Mouse (Mus musculus): Measurements from ENCODE around the gene Zc3h4.
"Not testable (repeated sequence)": the region's sequence is repeated elsewhere in the genome, so short reads cannot be mapped to it uniquely, and the experiment has no call there.

The Zc3h4 gene

DNA sequence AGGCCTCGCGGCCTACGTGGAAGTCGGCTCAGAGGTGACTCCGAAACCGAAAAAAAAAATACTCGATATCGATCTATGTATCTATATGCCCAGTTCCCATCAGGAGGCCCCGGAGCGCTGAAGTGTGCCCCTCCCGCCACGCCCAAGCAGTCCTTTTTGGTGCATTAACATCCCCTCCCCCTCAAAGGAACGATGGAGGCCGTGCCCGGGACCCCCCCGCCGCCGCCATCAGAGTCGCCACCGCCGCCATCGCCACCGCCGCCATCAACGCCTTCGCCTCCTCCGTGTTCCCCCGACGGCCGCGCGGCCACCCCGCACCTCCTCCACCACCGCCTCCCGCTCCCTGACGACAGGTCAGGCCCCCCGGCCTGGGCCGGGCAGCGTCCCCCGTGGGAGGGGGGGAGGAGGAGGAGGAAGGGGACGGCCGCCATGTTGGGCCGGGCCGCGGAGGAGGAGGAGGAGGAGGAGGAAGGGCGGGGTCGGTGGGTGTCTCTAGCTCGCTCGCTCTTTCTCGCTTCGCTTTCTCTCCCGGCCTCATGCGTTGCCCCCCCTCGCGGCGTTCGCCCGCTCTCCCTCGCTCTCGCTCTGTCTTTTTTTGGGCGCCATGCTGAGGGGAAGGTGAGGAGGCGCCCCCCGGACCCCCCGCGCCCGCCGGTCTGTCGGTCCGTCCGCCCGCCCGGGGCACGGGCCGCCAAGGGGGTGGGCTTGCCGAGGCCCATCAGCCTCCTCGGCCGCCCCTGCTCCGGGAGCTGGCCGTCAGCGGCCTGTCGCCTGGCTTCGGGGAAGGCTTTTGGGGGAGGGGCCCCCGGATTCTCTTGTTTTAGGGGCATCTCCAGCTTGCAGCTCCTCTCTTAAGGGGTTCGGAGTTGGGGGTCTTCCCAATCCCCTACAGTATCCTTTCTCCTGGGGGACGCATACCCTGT is at the start of gene Zc3h4:
TSS of gene Zc3h4 (plus strand) at position 222 of the 923 bp plus-strand sequence.
- DNase-seq = peak; percentile 90 to 91

DNA sequence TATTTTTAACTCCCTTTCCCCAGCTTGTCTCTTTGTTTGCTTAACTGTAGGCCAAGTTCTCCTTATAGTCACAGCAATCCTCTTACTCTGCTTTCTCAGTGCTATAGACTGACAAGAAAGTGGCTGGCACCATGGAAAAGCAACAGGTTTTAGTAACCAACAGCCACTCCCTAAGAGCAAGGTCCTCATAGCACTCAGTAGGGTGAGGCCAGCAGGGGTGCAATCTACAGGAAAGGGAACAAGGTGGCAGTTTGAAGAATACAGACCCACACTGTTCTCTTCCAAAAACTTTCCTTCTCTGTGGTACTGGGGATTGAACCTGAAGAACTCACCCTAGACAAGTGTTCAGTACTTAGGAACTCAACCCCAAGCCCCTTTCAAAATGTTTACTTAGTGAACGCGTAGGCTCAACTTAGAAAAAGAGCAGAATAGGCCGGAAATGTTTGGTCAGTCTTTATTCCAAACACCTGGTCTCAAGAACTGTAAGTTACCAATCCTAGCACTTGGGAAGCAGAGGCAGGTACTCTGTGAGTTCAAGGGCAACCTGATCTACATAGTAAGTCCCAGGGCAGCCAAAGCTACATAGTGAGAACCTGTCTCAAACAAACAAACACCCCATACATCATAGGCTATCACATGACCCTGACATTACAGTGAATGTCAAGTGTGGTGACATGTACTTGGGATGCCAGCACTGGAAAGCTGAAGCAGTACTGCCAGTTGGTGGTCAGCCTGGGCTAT is 44.7 kb upstream of the Zc3h4 start:
- no peak for DNase-seq

DNA sequence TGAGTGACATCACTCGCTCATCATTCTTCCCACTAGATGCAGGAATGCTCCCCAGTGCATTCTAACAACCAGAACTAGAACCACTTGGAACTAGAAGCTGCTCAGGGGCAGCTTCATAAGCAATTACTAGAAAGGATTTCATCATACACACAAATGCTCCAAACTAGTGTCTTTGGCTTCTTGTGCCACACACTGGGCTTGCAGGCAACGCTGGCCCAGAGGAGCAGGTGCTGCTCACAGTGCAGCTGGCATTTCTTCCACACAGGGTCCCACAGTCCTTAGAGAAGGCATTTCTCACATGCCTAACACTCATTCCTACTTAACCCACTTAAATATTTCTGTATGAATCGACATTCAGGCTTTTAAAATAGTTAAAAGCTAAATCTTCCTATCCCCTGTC is 43.1 kb upstream of the Zc3h4 start:
- DNase-seq = no peak

DNA sequence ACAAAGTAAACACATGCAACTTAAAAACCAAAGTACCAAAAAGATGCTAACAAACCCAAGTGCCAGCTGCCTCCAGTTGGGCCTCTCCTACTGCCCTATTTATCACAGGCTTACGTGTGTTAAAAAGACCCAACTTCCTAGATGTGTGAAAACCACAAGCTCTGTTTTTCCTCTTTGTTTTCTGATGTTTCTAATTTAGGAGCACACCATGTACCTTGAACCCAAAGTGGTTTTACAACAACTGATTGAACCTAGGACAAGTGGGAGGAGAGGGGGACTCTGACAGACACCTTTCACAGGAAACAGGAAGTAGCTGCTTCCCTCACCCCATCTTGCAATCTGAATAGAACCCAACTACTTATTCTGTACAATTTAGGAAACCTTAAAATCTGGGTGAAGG is 36.4 kb upstream of the Zc3h4 start:
- DNase-seq = no peak

DNA sequence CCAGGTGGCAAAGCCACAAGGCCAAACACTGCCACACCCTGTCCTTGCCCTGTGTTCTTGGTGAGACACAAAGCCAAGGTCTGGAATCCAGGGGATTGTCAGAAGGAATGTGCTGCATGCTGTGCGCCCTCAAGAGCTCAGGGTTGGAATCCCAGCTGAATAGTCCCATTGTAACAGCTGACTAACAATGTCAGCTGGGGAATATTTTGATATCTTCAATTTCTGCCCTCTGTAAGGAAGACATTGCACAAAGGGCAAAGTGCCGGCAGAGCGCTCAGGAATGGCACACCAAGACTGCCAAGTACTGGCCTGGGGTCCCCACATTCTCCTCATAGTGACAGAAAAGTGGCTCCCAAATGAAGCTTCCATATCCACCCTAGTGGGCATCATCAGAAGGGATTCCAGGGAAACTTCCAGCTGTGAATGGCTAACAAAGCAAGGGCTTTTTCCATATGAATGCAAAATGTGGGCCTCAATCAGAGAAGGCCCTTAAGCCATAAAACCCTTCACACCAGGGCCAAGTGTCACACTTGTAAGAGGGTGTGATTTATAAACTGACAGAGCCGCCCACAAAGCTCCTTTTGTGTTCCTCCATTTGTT is 35.7 kb upstream of the Zc3h4 start:
- DNase-seq = no peak

DNA sequence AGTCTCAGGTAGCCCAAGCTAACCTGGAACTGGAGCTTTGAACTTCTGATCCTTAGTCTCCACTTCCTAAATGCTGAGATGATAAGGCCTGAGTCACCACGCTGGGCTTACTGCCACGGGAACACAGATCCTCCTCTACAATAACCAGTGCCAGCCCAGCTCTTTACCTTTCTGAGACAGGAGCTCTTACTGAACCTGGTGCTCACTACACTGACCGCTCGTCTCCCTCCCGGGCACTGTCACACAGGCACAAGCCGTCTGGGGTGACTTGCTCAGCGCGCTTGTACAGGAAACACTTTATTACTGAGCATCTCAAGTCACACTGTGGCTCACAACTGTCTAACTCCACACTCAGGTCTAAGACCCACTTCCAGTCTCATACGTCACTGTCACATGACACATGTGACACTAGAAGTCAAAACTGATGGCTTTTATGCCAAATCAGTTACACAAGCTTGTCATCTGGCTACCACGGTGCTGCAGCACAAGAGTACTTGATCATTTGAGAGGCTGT is 34.5 kb upstream of the Zc3h4 start:
- no peak for DNase-seq

DNA sequence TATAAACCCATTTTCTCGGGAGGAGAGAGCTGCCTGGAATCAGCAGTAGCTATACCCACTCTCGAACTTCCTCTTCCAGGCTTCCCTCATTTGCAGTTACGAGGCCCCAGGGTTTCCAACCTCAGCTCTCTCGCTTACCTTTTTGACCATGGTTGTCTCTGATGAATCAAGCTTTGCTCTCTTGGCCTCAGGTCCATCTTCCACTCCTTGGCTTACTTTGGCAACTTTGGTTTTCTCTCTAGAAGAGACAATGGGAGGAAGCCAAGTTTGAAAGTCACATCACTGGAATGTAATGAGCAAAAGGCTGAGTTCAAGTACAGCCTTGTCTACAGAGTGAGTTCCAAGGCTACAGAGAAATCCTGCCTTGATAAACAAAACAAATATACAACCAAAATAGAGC is 34.0 kb upstream of the Zc3h4 start:
- DNase-seq = no peak

DNA sequence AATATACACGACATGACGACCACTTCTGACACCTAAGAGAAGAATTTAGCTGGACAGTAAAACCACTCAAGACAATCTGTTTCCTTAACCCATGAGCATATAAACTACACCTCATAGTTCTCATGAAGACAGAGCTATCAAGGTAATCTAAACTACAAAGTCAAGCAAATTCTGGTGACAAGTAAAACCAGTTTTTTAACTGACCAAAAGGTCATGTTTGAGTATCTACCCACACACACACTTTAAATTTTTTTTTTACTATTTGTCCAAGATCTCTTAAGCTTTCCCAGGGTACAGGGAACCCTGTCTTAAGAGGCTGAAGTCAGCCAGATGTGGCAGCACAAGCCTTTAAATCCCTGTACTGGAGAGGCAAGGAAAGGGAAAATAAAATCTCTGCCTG is 31.9 kb upstream of the Zc3h4 start:
- DNase-seq = no peak

DNA sequence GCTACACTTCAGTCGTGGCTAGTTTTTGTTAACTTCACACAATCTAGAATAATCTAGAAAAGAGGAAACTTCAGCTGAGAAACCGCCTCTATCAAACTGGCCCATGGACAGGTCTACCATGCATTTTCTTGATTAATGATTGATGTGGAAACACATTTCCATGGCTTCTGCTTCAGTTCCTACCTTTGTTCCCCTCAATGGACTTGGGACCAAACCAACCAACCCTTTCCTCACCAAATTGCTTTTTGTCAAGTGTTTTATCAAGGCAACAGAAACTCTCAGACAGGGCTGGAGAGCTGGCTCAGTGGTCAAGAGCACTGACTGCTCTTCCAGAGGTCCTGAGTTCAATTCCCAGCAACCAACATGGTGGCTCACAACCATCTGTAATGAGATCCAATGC is 30.1 kb upstream of the Zc3h4 start:
- no peak for DNase-seq

DNA sequence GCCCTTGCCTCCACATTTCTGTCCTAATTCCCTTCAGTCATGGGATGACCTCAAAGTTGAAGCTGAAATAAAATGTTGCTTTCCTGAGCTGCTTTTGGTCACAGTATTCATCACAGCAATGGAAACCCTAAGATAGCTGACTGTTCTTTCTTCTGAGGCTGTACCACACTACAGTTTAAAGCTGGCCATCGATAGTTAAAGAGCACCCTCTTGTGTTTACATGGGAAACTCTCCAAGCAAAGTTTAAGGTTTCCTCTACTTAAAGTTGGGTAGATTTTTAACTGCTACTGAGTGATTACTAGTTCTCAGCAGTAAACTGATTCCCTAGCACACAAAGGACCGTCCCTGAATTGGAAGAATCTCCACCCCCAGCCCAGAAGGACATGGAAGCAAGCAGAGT is 27.0 kb upstream of the Zc3h4 start:
- DNase-seq = no peak

DNA sequence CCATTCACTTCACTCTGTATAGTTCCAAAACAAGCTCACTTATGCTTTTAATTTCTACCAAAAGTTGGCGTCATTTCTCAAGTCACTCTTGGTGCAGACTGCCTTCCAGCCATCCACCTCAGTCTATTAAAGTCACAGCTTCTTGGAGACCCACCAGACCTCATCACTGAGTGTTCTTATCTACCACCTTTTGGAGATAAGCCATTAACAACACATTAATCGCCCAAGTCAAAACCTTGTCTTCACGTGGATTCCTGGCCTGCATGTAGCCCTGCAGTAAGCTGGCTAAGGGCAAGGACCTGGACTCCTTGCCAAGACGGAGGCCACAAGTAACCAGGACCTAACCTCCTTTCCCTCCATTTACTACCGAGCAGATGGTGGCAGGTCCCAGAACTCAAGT is 25.7 kb upstream of the Zc3h4 start:
- no peak for DNase-seq

DNA sequence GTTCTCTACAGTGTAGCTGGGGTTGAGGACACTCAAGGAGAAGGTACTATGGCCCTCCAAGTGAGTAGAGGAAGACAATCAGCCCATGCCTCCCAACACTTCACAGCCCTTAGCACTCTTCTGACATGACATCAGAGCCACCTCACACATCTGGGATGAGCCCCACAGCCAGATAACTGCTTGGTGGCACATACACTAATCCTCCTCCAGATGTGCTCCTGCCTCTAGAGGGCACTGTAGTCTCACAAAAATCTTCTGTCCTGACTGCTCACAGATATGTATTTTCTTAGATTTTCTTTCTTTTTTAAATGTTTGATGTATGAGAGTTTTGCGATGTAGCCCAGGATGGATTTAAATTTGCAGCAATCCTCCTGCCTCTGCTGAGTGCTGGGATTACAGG is 24.2 kb upstream of the Zc3h4 start:
- DNase-seq = peak in 1 of 2 experiments; percentile 56

DNA sequence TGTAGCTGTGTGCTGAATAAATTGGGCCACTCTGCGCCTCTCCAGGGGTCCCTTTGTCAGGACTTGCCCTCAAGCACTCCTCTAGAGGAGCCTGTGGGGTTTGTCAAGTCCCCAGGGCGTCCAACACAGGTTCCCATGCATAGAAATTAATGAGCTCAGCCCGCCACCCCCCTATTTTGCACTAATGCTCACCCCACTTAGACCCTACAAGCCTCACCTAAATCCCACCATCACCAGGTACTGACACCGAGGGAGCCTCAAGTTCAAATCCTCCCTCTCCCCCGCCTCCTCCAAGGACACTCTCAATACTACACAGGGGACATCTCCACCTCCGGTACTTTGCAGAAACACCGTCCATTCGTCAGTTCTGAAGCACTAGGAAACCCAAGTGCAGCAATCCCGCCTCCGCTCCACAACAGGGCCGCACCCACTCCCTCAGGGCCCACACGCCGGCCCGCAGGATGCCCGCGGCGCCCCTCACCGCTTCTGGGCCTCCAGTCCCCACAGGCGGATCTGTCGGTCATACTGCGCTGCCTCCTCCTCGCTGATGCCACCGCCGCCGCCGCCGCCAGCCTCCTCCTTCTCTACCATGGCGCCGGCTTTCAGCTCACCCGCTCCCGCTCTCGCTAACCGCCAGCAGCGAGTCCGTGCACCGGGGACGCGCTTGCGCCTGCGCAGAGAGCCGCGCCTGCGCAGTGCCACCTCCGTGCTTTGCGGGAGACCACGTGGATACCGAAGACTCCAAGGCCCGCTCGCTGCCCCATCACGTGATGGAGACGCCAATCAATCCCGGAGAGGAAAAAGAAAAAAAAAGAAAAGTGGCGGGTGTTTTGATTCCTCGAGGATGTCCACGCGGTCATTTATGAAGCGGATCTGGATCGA is 13.3 kb upstream of the Zc3h4 start, which contains the start of gene Sae1:
TSS of gene Sae1 (minus strand) at position 647 of the 882 bp plus-strand sequence.
- peak; percentile 88 to 94 for DNase-seq

DNA sequence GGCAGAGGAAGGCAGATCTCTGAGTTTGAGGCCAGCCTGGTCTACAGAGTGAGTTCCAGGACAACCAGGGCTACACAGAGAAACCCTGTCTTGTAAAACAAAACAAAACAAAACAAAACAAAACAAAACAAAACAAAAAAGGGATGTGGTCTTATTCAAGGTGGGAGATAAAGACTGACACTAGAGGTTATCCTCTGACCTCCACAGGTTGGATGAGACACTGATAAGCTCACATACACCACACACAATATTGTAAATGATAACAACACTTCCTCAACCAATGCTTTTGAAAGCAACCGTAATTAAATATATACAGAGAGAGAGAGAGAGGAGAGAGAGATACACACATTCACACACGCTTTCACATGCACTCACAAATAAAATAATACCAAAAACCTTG is 10.8 kb upstream of the Zc3h4 start:
- not testable (repeated sequence) for DNase-seq

DNA sequence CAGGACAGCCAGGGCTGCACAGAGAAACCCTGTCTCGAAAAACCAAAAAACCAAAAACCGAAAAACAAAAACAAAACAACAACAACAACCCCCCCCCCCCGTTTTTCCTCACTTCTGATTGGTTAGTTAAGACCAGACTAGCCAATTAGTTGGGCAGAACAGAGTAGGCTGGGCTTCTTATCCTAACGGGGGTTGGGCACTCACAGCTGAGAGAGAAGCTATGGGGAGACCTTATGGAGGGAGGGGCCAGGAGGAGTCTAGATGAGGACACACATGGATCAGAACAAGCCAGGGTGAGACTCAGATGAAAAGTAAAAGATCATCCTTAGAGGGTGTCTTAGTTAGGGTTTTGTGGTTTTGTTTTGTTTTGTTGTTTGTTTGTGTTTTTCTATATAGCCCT is 7.8 kb upstream of the Zc3h4 start:
- DNase-seq = no peak

DNA sequence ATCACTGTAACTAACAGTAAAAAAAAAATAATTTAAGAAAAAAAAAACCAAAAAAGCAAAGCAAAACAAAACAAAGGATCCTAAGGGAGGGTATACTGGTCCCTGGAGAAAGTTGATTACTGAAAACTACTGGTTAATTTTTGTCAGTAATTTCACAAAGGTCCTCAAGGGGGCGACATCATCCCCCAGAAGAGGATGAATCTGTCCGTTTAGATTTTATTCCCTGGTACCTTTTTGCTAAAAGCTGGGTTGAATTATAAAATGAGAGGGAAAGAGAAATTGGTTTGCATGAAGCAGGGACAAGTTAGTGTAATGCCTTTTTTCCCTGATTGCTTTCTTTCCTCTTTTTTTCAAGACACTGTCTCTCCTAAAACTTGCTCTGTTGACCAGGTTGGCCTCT is 4.8 kb upstream of the Zc3h4 start:
- peak in 1 of 2 experiments; percentile 36 for DNase-seq

DNA sequence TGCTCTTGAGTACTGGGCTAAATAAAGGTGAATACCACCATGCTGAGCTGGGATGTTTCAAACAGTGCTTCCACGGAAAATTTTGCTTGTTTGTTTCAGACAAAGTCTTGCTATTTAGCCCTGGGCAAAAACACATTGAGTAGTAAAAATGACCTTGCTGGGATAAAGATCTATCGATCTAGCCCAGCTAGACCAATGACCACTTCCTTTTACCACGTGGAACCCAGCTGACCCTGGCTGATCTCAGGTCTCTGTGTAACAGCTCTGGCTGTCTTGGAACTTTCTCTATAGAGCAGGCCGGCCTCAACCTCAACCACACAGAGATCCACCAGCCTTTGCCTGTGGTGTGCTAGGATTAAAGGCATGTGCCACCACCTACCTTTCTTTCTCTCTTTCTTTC is 3.2 kb upstream of the Zc3h4 start:
- DNase-seq = no peak

DNA sequence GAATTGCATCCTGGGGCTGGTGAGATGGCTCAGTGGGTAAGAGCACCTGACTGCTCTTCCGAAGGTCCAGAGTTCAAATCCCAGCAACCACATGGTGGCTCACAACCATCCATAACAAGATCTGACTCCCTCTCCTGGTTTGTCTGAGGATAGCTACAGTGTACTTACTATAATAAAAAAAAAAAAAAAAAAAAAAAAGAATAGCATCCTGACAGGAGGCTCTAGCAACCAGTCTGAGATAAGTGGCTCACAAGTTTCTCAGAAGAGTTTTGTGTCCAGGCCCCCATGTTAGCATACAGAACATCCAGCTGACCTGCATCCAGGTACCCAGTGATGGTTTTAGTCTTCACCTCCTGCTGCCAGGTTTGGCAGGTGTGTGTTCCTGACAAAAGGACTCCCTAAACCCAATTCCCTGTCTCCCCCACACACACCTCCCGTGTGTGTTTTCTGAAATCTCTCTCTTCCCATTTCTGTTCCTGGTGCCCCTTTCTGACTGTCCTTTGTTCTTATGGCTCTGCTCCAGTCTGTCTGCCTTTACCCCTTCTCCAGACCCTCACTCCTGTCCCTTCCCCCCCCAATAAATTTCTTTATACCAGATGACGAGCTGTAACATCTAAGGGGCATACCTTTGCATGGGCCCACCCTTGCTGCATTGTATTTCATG is 2.2 kb upstream of the Zc3h4 start:
- DNase-seq = no peak

DNA sequence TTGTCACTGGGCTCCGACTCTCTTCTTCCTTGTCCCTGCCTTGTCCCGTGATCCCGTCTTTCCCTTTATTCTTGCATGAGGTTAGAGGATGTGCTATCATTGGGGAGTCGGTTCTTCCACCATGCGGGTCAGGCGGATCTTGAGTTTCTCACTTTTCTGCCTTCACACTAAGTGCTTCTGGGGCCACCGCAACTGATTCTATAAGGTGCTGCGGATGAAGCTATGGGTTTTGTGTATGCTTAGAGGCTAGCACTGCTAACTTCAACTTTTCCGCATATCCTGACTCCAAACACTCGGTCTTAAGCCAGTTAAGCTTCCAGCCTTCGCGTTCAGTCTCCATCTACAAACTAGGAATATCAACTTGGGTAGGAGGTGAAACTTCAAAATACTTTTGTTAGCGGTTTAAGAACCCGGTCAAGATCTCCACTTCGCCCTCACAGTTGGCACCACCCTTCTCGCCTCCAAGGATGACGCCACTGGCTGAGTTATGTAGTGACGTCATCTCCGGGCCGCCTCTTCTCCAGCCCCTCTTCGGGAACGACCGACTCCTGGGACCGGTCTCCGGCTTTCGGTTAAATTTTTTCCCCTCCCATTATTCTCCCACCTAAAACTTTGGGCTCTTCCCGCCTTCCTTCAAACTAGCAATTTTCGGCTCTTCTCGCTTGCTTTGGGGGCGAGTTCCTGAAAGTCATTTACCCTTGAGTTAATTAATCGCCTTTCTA is 1.5 kb upstream of the Zc3h4 start:
- peak; percentile 82 to 85 for DNase-seq

DNA sequence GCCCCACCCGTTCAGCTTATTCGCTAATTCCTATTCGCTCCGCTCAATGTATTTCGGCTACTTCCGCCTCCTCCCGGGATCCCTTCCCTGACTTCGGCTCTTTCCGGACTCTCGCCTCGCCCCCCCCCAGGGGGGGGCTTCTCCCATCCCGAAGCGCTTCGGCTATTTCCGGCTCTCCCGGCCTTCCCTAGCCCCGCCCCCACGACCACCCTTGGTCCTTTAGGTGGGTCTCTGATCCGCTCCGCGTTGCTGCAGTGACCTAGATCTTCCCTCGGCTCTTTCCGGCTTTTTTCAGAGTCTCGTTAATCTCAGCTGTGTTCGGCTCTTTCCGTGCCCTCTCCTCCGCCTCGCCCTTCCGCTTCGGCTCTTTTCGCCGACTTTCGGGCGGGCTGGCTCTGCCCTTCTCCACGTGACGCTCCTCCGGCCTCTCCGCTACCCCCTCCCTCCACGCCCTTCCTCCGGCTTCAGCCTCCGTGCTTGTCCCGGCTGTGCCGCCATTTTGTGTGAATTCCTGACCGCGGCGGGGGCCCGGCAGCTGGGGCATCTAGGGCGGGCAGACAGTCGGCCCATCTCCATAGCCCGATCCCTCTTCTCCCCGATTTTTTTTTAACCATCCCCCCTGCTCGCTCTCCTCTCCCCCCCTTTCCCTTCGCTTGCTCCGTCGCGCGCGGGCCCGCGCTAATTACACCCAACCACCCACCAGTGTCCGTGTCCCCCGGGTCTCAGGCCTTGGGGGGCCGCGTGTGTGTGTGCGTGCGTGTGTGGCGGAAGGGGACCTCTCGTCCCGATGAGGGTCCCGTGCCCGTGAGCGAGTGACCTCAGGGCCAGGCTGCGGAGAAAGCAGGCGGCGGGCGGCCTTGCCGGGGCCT is 656 bp upstream of the Zc3h4 start:
- DNase-seq = peak; percentile 92 to 98
